Mouse (Mus musculus) mouse embryonic stem cell (cell line): ENCODE results near the gene Ppp1r3a.
"Not testable (repeated sequence)": the region's sequence is repeated elsewhere in the genome, so short reads cannot be mapped to it uniquely, and the experiment has no call there.

Experiments
- in situ Hi-C, 2 experiments: fragments of 300-500 bp; cut with MboI; formaldehyde crosslinking; loops; 1 replicate in 1 of 2; 3 replicates in 1 of 2; pipeline ENCODE4 v1.14.3; 2019 to 2020; ENCODE audit warnings: low sequenced_read_pairs in 2 of 2, low pct_unique_long_range_greater_than_20kb in 1 of 2, mixed read lengths in 1 of 2; ENCODE audit not compliant: unreplicated experiment in 1 of 2

Gene Ppp1r3a

GRCm38 (mm10) chr6:14754901-14755591, at the start of gene Ppp1r3a:
TSS of gene Ppp1r3a (minus strand) at chr6:14755274.
- in situ Hi-C loops, result no loop called here

- in situ Hi-C loops, result no loop called here
These were observed 32.3 kb upstream of the Ppp1r3a start for GRCm38 (mm10) chr6:14787157-14787938.

DNA sequence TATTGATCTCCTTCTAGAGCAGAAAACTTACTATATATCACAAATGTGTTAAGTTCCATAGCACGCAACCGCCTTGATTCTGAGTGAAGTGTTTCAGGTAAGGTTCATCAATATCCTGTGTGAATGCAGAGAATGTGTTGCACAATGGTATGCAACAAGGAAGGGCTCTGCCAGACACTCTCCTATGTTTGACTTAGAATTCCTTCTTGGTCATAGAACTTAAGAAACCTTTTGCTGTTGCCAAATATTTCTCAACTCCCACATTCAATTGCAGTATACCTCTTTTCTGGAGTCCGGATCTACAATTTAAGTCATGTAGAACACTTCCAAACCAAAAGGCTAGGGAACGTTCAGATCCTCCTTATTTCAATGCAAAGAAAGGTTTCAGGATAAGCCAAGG, 22.8 kb upstream of the Ppp1r3a start:
- in situ Hi-C loops, result no loop called here

DNA sequence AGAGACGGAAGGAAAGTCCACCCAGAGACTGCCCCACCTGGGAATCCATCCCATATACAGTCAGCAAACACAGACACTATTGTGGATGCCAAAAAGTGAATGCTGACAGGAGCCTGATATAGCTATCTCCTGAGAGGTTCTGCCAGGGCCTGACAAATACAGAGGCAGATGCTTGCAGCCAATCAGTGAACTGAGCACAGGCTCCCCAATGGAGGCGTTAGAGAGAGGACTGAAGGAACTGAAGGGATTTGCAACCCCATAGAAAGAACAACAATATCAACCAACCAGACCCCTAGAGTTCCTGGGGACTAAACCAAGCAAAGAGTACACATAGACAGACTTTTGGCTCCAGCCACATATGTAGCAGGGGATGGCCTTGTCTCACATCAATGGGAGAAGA, 16.6 kb upstream of the Ppp1r3a start:
- in situ Hi-C loops, result no loop called here

GRCm38 (mm10) chr6:14757486-14757885, 2.4 kb upstream of the Ppp1r3a start:
- in situ Hi-C loops, result no loop called here

DNA sequence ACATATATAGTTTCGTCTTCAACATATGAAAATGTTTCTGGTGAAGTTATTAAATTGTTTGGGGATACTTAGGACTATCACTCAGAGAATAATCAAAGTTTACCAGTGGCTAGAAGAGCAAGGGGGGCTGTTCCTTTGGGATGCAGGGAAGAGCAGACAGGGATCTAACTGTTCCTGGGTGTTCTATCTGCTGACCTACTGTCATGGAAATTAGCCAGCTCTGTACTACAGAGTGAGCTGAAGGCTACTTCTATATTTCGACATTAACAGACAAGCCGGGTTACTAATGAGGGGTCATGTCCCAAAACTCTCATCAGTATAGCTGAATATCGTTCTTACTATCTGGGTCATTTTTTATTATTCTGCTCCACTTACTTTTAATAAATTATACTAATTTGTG, 1.6 kb downstream of the Ppp1r3a start:
- in situ Hi-C loops, result no loop called here

- in situ Hi-C loops, result no loop called here
These were observed 2.9 kb downstream of the Ppp1r3a start for GRCm38 (mm10) chr6:14752211-14752610.

DNA sequence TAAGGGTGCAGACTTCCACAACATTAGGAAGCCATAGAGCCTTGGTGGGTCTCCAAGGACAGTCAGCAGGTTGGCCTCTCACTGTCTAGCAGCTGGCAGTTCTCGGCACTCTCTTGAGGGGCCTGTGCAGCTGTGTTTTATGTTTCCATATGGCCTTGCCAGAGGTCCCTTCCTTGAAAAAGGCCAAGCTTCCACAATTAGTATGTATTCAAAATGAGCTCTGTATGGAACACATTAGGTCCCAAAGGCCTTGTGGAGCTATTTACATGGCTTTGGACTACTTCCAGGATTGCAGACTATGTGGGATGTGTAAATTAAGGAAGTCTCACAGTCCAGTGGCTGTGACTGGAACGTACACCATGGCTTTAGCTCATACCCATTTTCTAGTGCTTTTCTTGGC, 8.1 kb downstream of the Ppp1r3a start:
- in situ Hi-C loops, result no loop called here

GRCm38 (mm10) chr6:14736017-14736416, 19.1 kb downstream of the Ppp1r3a start:
- in situ Hi-C loops, result no loop called here

DNA sequence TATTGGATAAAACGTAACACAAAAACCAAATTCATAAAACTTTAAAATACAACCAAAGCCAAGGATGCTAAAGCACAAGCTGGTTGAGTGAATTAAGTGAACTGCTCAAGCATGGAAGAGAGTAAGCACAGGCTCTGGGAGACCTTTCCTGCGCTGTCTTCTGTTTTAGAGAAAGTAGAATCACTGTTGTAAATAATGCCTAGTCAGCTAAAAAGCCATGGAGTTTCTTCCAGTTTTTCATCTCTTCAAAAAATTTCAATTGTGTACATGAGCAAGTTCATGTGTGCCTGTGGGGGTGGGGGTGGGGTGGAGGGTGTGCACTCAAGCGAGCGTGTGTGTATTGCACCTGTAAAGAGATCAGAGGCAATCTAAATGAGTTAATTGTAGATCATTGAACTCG, 24.1 kb downstream of the Ppp1r3a start:
- in situ Hi-C loops, result no loop called here

GRCm38 (mm10) chr6:14720772-14721414, 34.2 kb downstream of the Ppp1r3a start:
- in situ Hi-C loops, result no loop called here

GRCm38 (mm10) chr6:14720110-14720771, 34.8 kb downstream of the Ppp1r3a start:
- in situ Hi-C loops, result no loop called here

DNA sequence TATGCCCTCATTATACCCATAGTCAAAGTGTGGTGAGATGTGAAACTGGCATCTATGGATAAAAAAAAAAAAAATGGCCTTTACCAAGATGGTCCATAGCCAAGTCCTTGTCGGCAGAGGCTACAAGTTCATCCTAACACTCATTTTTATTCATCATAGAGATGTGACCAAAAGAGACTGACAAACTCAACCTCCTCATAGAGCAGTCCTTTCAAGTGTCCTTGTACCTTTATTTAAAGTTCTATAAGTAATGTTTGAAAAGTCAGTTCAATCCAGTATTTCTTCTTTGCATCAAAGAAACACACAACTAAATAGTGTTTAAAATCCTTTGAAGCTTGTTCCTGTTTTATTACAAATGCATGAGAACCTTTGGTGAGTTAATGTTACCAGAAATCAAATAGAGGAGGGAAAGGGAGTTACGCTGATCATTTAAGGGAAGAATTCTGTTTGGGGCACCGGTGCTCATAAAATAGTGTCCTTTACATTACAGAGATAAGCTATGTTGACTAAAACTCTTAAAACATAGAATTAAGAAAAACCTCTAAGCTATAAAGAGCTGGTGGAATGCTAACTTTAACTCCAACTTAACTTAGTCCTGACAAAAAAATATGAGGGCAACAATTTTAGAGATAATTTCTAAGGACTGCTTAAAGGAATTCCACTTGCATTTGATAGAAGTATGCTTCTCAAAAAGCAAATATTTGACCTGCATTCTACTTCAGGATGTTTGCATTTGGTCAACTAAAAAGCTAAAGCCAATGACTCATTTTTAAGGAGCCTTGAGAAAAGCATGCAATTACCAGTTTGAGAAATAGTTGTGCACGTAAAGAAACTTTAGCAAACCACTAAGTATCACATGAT, 39.7 kb downstream of the Ppp1r3a start:
- in situ Hi-C loops, result no loop called here

DNA sequence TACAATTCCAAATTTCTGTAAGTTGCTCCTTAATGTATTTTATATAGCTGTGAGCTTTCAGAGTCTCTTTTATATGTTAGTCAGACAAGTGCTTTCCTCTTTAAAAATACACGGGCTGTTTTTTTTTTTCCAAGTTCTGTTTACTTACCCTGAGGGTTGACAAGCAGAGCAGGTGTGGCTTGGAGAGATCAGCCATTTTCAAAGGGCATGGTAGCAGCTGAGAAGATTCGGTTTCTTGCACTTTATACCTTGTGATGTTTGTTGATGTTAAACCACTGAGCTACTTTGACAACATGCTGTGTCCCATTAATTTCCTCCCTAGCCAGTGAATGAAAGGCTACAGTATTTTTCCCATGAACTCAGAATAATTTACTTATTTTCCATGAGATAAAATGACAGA, 42.9 kb downstream of the Ppp1r3a start:
- in situ Hi-C loops, result no loop called here

DNA sequence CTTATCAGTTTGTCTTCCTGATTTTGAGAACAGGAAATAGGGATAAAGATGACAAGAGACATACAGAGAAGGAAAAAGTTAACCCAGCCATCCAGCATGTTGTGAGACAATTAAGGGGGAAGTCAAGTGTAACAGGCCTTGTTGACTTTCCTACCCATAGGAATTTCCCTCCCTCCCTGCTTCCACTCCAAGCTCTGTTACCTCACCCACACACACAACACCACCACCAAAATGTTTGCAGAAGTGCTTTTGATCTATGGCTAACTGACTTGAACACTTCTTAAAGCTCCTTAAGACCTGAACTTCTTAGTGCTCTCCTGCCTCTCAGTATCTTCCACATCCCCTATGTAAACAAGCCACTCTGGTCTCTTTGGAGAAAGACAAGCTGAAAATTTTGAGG, 55.0 kb downstream of the Ppp1r3a start:
- in situ Hi-C loops, result no loop called here

- in situ Hi-C loops, result not testable (repeated sequence)
These were observed 75.7 kb downstream of the Ppp1r3a start for GRCm38 (mm10) chr6:14679231-14679887.

DNA sequence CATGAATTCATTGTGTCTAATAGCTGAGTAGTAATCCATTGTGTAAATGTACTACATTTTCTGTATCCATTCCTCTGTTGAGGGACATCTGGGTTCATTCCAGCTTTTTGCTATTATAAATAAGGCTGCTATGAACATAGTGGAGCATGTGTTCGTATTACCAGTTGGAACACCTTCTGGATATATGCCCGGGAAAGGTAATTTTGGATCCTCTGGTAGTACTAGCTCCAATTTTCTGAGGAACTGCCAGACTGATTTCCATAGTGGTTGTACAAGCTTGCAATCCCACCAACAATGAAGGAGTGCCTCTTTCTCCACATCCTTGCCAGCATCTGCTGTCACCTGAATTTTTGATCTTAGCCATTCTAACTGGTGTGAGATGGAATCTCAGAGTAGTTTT, 86.1 kb downstream of the Ppp1r3a start:
- in situ Hi-C loops, result not testable (repeated sequence)

DNA sequence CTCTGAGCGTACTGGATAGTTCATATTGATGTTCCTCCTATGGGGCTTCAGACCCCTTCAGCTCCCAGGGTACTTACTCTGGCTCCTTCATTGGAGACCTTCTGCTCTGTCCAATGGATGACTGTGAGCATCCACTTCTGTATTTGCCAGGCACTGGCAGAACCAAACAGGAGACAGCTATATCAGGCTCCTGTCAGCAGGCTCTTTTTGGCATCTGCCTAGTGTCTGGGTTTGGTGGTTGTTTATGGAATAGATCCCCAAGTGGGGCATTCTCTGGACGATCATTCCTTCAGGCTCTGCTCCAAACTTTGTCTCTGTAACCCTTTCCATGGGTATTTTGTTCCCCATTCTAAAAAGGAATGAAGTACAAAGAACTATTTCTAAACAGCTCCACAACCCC, 87.4 kb downstream of the Ppp1r3a start:
- in situ Hi-C loops, result not testable (repeated sequence)
